Mouse (Mus musculus) lung, embryonic 14.5 days (tissue): ENCODE measurements around the gene Jag2. TPM values are rescaled to one million over a fixed set of nuclear protein-coding genes. Genes with fewer than 3 reads are reported as not detected.

Source experiments
- ATAC-seq: fragments of 200-750 bp; cut with Nextera tagmentation; 2 replicates; pipeline ENCODE4 v1.8.0; 2017; ENCODE audit warnings: mild to moderate bottlenecking, moderate TSS enrichment, moderate library complexity; ENCODE audit not compliant: insufficient read depth
- DNase-seq: peaks from one replicate; pipeline ENCODE4 v3.0.0-alpha.2; 2015
- H3K27ac ChIP-seq: fragments of 300-500 bp; sonication (generic); 2 replicates; pipeline ENCODE4 v1.5.1; 2014; ENCODE audit warnings: low read depth, mild to moderate bottlenecking, moderate library complexity
- H3K27me3 ChIP-seq: fragments of 300-500 bp; sonication (generic); 2 replicates; pipeline ENCODE4 v1.6.1; 2014; ENCODE audit warnings: low read length, control low read depth; ENCODE audit not compliant: insufficient read depth
- H3K36me3 ChIP-seq: fragments of 300-500 bp; sonication (generic); 2 replicates; pipeline ENCODE4 v1.6.1; 2014; ENCODE audit warnings: control low read depth; ENCODE audit not compliant: insufficient read depth
- H3K4me1 ChIP-seq: fragments of 300-500 bp; sonication (generic); 2 replicates; pipeline ENCODE4 v1.6.1; 2014; ENCODE audit warnings: antibody characterized with exemption, control low read depth; ENCODE audit not compliant: insufficient read depth
- H3K4me2 ChIP-seq: fragments of 300-500 bp; sonication (generic); 2 replicates; pipeline ENCODE4 v1.6.1; 2014; ENCODE audit warnings: mild to moderate bottlenecking
- H3K4me3 ChIP-seq: fragments of 300-500 bp; sonication (generic); 2 replicates; pipeline ENCODE4 v1.5.1; 2014; ENCODE audit warnings: low read depth, low read length
- H3K9ac ChIP-seq: fragments of 300-500 bp; sonication (generic); 2 replicates; pipeline ENCODE4 v1.6.1; 2014
- H3K9me3 ChIP-seq: fragments of 300-500 bp; sonication (generic); 2 replicates; pipeline ENCODE4 v1.6.1; 2016; ENCODE audit warnings: low read depth, low read length, control low read depth
- CTCF ChIP-seq: IDR thresholded peaks from 2 replicates; pipeline ENCODE4 v1.5.1; 2016; ENCODE audit warnings: antibody characterized with exemption, low read depth
- WGBS: fragments of 180-500 bp; shearing (Covaris S2); extraction: QIAGEN DNeasy Blood & Tissue Kit; methylation state at CpG from one replicate; pipeline ENCODE4 v1.1.7; 2014; 5-methylcytosine and 5-hydroxymethylcytosine counted together
- polyA plus RNA-seq: library from polyadenylated mRNA; unstranded; fragments of >200 nt; fragmentation: Nextera tagmentation; extraction: Ambion mirVana; gene quantifications from 2 replicates; pipeline ENCODE4 v1.2.1, GENCODE M21; 2014

Jag2 gene
- polyA plus RNA-seq, 1 experiment from 2014 or later, result 8.0 TPM

GRCm38 (mm10) chr12:112868178-112869087 lies 61.1 kb downstream of the Jag2 start, which contains the start of gene Gpr132:
Gene Gpr132, minus strand, starts transcription at chr12:112868228.
- DNase-seq, result peak; percentile 41
- H3K9me3 ChIP-seq, result no peaks in the 10 kb centered on the region
- H3K9ac ChIP-seq, result no peak within 1 kb of the TSS; the same call in 1 of the 2 replicates
- no peaks in the 10 kb centered on the region; the same call in 1 of the 2 replicates for H3K4me1 ChIP-seq
- no peak within 1 kb of the TSS for H3K4me2 ChIP-seq
- H3K4me3 ChIP-seq, result no peak within 1 kb of the TSS
- ATAC-seq, result no peak
- H3K27ac ChIP-seq, result no peak within 1 kb of the TSS
- no peak for TF ChIP-seq CTCF
- H3K36me3 ChIP-seq, result no peaks in the 10 kb centered on the region
- WGBS, result 53% methylated on average over 13 of the region's 13 CpGs
- H3K27me3 ChIP-seq, result peaks cover 11% of the 10 kb centered on the region; the same call in 1 of the 2 replicates

- Histone ChIP-seq H3K9ac (no peak overlapping the region; the same call in 1 of the 2 replicates), H3K36me3 (no peaks in the 10 kb centered on the region), H3K27ac (no peak overlapping the region), H3K4me2 (no peak overlapping the region), H3K27me3 (peaks cover 8% of the 10 kb centered on the region; the same call in 1 of the 2 replicates), H3K9me3 (no peaks in the 10 kb centered on the region), H3K4me3 (no peak overlapping the region), H3K4me1 (no peaks in the 10 kb centered on the region; the same call in 1 of the 2 replicates)
- no peak for DNase-seq
- no peak for TF ChIP-seq CTCF
- 84% methylated on average over 7 of the region's 7 CpGs for whole genome bisulfite sequencing
- no peak for ATAC-seq
Measured at GRCm38 (mm10) chr12:112867106-112867674, 62.4 kb downstream of the Jag2 start.

- H3K36me3 ChIP-seq, result no peaks in the 10 kb centered on the region
- no peak overlapping the region for H3K4me3 ChIP-seq
- DNase-seq (peak; percentile 57), ATAC-seq (no peak)
- no peaks in the 10 kb centered on the region for H3K9me3 ChIP-seq
- H3K4me1 ChIP-seq, result no peaks in the 10 kb centered on the region; the same call in 1 of the 2 replicates
- no peak overlapping the region for H3K27ac ChIP-seq
- TF ChIP-seq CTCF, result no peak
- H3K9ac ChIP-seq, result no peak overlapping the region
- peaks cover 8% of the 10 kb centered on the region; the same call in 1 of the 2 replicates for H3K27me3 ChIP-seq
- H3K4me2 ChIP-seq, result no peak overlapping the region
- WGBS, result 50% methylated on average over 8 of the region's 8 CpGs
Measured at GRCm38 (mm10) chr12:112866467-112867080, 63.0 kb downstream of the Jag2 start.

- DNase-seq, result no peak
- H3K27ac ChIP-seq, result no peak overlapping the region
- no peak overlapping the region for H3K4me3 ChIP-seq
- no peak overlapping the region for H3K4me2 ChIP-seq
- no peaks in the 10 kb centered on the region for H3K9me3 ChIP-seq
- no peak for ATAC-seq
- H3K27me3 ChIP-seq, result no peaks in the 10 kb centered on the region
- no peak overlapping the region for H3K9ac ChIP-seq
- H3K4me1 ChIP-seq, result no peaks in the 10 kb centered on the region; the same call in 1 of the 2 replicates
- WGBS, result 83% methylated on average over 7 of the region's 7 CpGs
- no peak for TF ChIP-seq CTCF
- H3K36me3 ChIP-seq, result no peaks in the 10 kb centered on the region
Measured at GRCm38 (mm10) chr12:112864804-112865203, 64.8 kb downstream of the Jag2 start.

- DNase-seq (peak; percentile 30), ATAC-seq (no peak)
- no peaks in the 10 kb centered on the region for H3K36me3 ChIP-seq
- no peak overlapping the region for H3K27ac ChIP-seq
- WGBS, result 41% methylated on average over 9 of the region's 9 CpGs
- H3K4me2 ChIP-seq, result no peak overlapping the region
- H3K27me3 ChIP-seq, result no peaks in the 10 kb centered on the region
- H3K4me1 ChIP-seq, result no peaks in the 10 kb centered on the region; the same call in 1 of the 2 replicates
- no peak overlapping the region for H3K4me3 ChIP-seq
- H3K9ac ChIP-seq, result no peak overlapping the region
- no peaks in the 10 kb centered on the region for H3K9me3 ChIP-seq
- no peak for TF ChIP-seq CTCF
Measured at GRCm38 (mm10) chr12:112861911-112862321, 67.7 kb downstream of the Jag2 start.

- ATAC-seq (no peak), DNase-seq (no peak)
- Histone ChIP-seq H3K36me3 (no peaks in the 10 kb centered on the region), H3K9ac (no peak overlapping the region), H3K4me1 (no peaks in the 10 kb centered on the region), H3K27me3 (no peaks in the 10 kb centered on the region), H3K4me2 (no peak overlapping the region), H3K27ac (no peak overlapping the region), H3K4me3 (no peak overlapping the region), H3K9me3 (no peaks in the 10 kb centered on the region)
- TF ChIP-seq CTCF, result no peak
- WGBS, result 60% methylated on average over 7 of the region's 7 CpGs
Measured at GRCm38 (mm10) chr12:112860765-112861164, 68.8 kb downstream of the Jag2 start.
